Mouse (Mus musculus): Measurements from ENCODE around the gene Fscn3. TPM values are rescaled to one million over a fixed set of nuclear protein-coding genes. Genes with fewer than 3 reads are reported as not detected.
A peak's percentile ranks its signal among the peaks of the same experiment; 100 is the strongest.

Fscn3 gene
- polyA plus RNA-seq, 1 experiment from 2014 or later: not detected

- Histone ChIP-seq H3K4me3 (ENCODE audit: low read depth, low read length) (no peak overlapping the region), H3K27ac (replicated peaks; ENCODE audit: low read depth, low read length) (no peak overlapping the region), H3K9me3 (replicated peaks; ENCODE audit: control insufficient read depth, low read length) (no peaks in the 10 kb centered on the region), H3K4me2 (ENCODE audit: low read depth, low read length) (no peak overlapping the region), H3K4me1 (ENCODE audit: control insufficient read depth, insufficient read depth, low read length) (no peaks in the 10 kb centered on the region), H3K36me3 (replicated peaks; ENCODE audit: control insufficient read depth, insufficient read depth, low read depth, low read length) (no peaks in the 10 kb centered on the region; the same call in 1 of the 2 replicates), H3K9ac (replicated peaks; ENCODE audit: low read length) (no peak overlapping the region), H3K27me3 (ENCODE audit: control insufficient read depth, insufficient read depth, low read length) (no peaks in the 10 kb centered on the region)
- ATAC-seq (replicated peaks; ENCODE audit: insufficient number of reproducible peaks, low FRiP score, low TSS enrichment, low read depth): no peak
- DNase-seq (ENCODE audit: low spot score): no peak
- 90% methylated on average over 11 of the region's 11 CpGs for WGBS
Measured at GRCm38 (mm10) chr6:28429870-28430269, 2.3 kb downstream of the Fscn3 start.

GRCm38 (mm10) chr6:28430795-28431537 is 3.4 kb downstream of the Fscn3 start:
- Histone ChIP-seq H3K4me1 (ENCODE audit: control insufficient read depth, insufficient read depth, low read length) (no peaks in the 10 kb centered on the region), H3K4me2 (ENCODE audit: low read depth, low read length) (no peak overlapping the region), H3K36me3 (replicated peaks; ENCODE audit: control insufficient read depth, insufficient read depth, low read depth, low read length) (no peaks in the 10 kb centered on the region), H3K9me3 (replicated peaks; ENCODE audit: control insufficient read depth, low read length) (no peaks in the 10 kb centered on the region), H3K27ac (replicated peaks; ENCODE audit: low read depth, low read length) (no peak overlapping the region), H3K4me3 (ENCODE audit: low read depth, low read length) (no peak overlapping the region), H3K27me3 (ENCODE audit: control insufficient read depth, insufficient read depth, low read length) (no peaks in the 10 kb centered on the region), H3K9ac (replicated peaks; ENCODE audit: low read length) (no peak overlapping the region)
- WGBS: 81% methylated on average over 10 of the region's 10 CpGs
- ATAC-seq (replicated peaks; ENCODE audit: insufficient number of reproducible peaks, low FRiP score, low TSS enrichment, low read depth) (no peak), DNase-seq (ENCODE audit: low spot score) (no peak)

- H3K9ac ChIP-seq (replicated peaks; ENCODE audit: low read length): no peak overlapping the region
- H3K4me3 ChIP-seq (ENCODE audit: low read depth, low read length): no peak overlapping the region
- H3K36me3 ChIP-seq (replicated peaks; ENCODE audit: control insufficient read depth, insufficient read depth, low read depth, low read length): no peaks in the 10 kb centered on the region
- H3K4me2 ChIP-seq (ENCODE audit: low read depth, low read length): no peak overlapping the region
- H3K27ac ChIP-seq (replicated peaks; ENCODE audit: low read depth, low read length): no peak overlapping the region
- 71% methylated on average over 6 of the region's 6 CpGs for WGBS
- ATAC-seq (replicated peaks; ENCODE audit: insufficient number of reproducible peaks, low FRiP score, low TSS enrichment, low read depth): no peak
- DNase-seq (ENCODE audit: low spot score): no peak
- H3K4me1 ChIP-seq (ENCODE audit: control insufficient read depth, insufficient read depth, low read length): no peaks in the 10 kb centered on the region
- no peaks in the 10 kb centered on the region for H3K27me3 ChIP-seq (ENCODE audit: control insufficient read depth, insufficient read depth, low read length)
- H3K9me3 ChIP-seq (replicated peaks; ENCODE audit: control insufficient read depth, low read length): no peaks in the 10 kb centered on the region
Measured at GRCm38 (mm10) chr6:28431538-28431855, 3.9 kb downstream of the Fscn3 start.

- no peak overlapping the region for H3K9ac ChIP-seq (replicated peaks; ENCODE audit: low read length)
- no peaks in the 10 kb centered on the region for H3K4me1 ChIP-seq (ENCODE audit: control insufficient read depth, insufficient read depth, low read length)
- no peaks in the 10 kb centered on the region for H3K9me3 ChIP-seq (replicated peaks; ENCODE audit: control insufficient read depth, low read length)
- no peak overlapping the region for H3K4me3 ChIP-seq (ENCODE audit: low read depth, low read length)
- 84% methylated on average over 7 of the region's 7 CpGs for WGBS
- H3K27ac ChIP-seq (replicated peaks; ENCODE audit: low read depth, low read length): no peak overlapping the region
- H3K27me3 ChIP-seq (ENCODE audit: control insufficient read depth, insufficient read depth, low read length): peaks cover 18% of the 10 kb centered on the region
- no peak overlapping the region for H3K4me2 ChIP-seq (ENCODE audit: low read depth, low read length)
- no peak for ATAC-seq (replicated peaks; ENCODE audit: insufficient number of reproducible peaks, low FRiP score, low TSS enrichment, low read depth)
- H3K36me3 ChIP-seq (replicated peaks; ENCODE audit: control insufficient read depth, insufficient read depth, low read depth, low read length): no peaks in the 10 kb centered on the region
- DNase-seq (ENCODE audit: low spot score): no peak
Measured at GRCm38 (mm10) chr6:28447937-28448336, 20.3 kb downstream of the Fscn3 start.

GRCm38 (mm10) chr6:28449253-28449652 is 21.7 kb downstream of the Fscn3 start, which contains the start of gene Pax4:
Gene Pax4 (minus strand): TSS chr6:28449353.
- H3K36me3 ChIP-seq (replicated peaks; ENCODE audit: control insufficient read depth, insufficient read depth, low read depth, low read length): no peaks in the 10 kb centered on the region
- no peak within 1 kb of the TSS for H3K27ac ChIP-seq (replicated peaks; ENCODE audit: low read depth, low read length)
- WGBS: 74% methylated on average over 2 of the region's 2 CpGs
- H3K4me2 ChIP-seq (ENCODE audit: low read depth, low read length): no peak within 1 kb of the TSS
- no peak for ATAC-seq (replicated peaks; ENCODE audit: insufficient number of reproducible peaks, low FRiP score, low TSS enrichment, low read depth)
- H3K9me3 ChIP-seq (replicated peaks; ENCODE audit: control insufficient read depth, low read length): no peaks in the 10 kb centered on the region
- H3K4me3 ChIP-seq (ENCODE audit: low read depth, low read length): no peak within 1 kb of the TSS
- no peak for DNase-seq (ENCODE audit: low spot score)
- no peak within 1 kb of the TSS for H3K9ac ChIP-seq (replicated peaks; ENCODE audit: low read length)
- H3K4me1 ChIP-seq (ENCODE audit: control insufficient read depth, insufficient read depth, low read length): no peaks in the 10 kb centered on the region
- peaks cover 18% of the 10 kb centered on the region for H3K27me3 ChIP-seq (ENCODE audit: control insufficient read depth, insufficient read depth, low read length)

- 16% methylated on average over 5 of the region's 5 CpGs for WGBS
- no peak overlapping the region for H3K27ac ChIP-seq (replicated peaks; ENCODE audit: low read depth, low read length)
- no peaks in the 10 kb centered on the region for H3K9me3 ChIP-seq (replicated peaks; ENCODE audit: control insufficient read depth, low read length)
- no peak overlapping the region for H3K4me2 ChIP-seq (ENCODE audit: low read depth, low read length)
- H3K4me3 ChIP-seq (ENCODE audit: low read depth, low read length): no peak overlapping the region
- DNase-seq (ENCODE audit: low spot score) (peak; percentile 35), ATAC-seq (replicated peaks; ENCODE audit: insufficient number of reproducible peaks, low FRiP score, low TSS enrichment, low read depth) (no peak)
- no peaks in the 10 kb centered on the region for H3K36me3 ChIP-seq (replicated peaks; ENCODE audit: control insufficient read depth, insufficient read depth, low read depth, low read length)
- peaks cover 18% of the 10 kb centered on the region for H3K27me3 ChIP-seq (ENCODE audit: control insufficient read depth, insufficient read depth, low read length)
- no peak overlapping the region for H3K9ac ChIP-seq (replicated peaks; ENCODE audit: low read length)
- no peaks in the 10 kb centered on the region for H3K4me1 ChIP-seq (ENCODE audit: control insufficient read depth, insufficient read depth, low read length)
Measured at GRCm38 (mm10) chr6:28450481-28450880, 22.9 kb downstream of the Fscn3 start.

GRCm38 (mm10) chr6:28450977-28451376 is 23.4 kb downstream of the Fscn3 start:
- H3K36me3 ChIP-seq (replicated peaks; ENCODE audit: control insufficient read depth, insufficient read depth, low read depth, low read length): no peaks in the 10 kb centered on the region
- WGBS: under 1% methylated on average over 12 of the region's 12 CpGs
- no peak overlapping the region for H3K4me3 ChIP-seq (ENCODE audit: low read depth, low read length)
- H3K4me2 ChIP-seq (ENCODE audit: low read depth, low read length): no peak overlapping the region
- H3K27ac ChIP-seq (replicated peaks; ENCODE audit: low read depth, low read length): no peak overlapping the region
- ATAC-seq (replicated peaks; ENCODE audit: insufficient number of reproducible peaks, low FRiP score, low TSS enrichment, low read depth): no peak
- H3K4me1 ChIP-seq (ENCODE audit: control insufficient read depth, insufficient read depth, low read length): no peaks in the 10 kb centered on the region
- no peak overlapping the region for H3K9ac ChIP-seq (replicated peaks; ENCODE audit: low read length)
- H3K27me3 ChIP-seq (ENCODE audit: control insufficient read depth, insufficient read depth, low read length): peaks cover 18% of the 10 kb centered on the region
- no peaks in the 10 kb centered on the region for H3K9me3 ChIP-seq (replicated peaks; ENCODE audit: control insufficient read depth, low read length)
- DNase-seq (ENCODE audit: low spot score): no peak

- Histone ChIP-seq H3K36me3 (replicated peaks; ENCODE audit: control insufficient read depth, insufficient read depth, low read depth, low read length) (no peaks in the 10 kb centered on the region), H3K27me3 (ENCODE audit: control insufficient read depth, insufficient read depth, low read length) (no peaks in the 10 kb centered on the region), H3K9ac (replicated peaks; ENCODE audit: low read length) (no peak overlapping the region), H3K4me1 (ENCODE audit: control insufficient read depth, insufficient read depth, low read length) (no peaks in the 10 kb centered on the region), H3K4me3 (ENCODE audit: low read depth, low read length) (no peak overlapping the region), H3K27ac (replicated peaks; ENCODE audit: low read depth, low read length) (no peak overlapping the region), H3K4me2 (ENCODE audit: low read depth, low read length) (no peak overlapping the region), H3K9me3 (replicated peaks; ENCODE audit: control insufficient read depth, low read length) (no peaks in the 10 kb centered on the region)
- ATAC-seq (replicated peaks; ENCODE audit: insufficient number of reproducible peaks, low FRiP score, low TSS enrichment, low read depth) (no peak), DNase-seq (ENCODE audit: low spot score) (no peak)
Measured at GRCm38 (mm10) chr6:28459221-28459668, 31.7 kb downstream of the Fscn3 start.

Data from embryonic facial prominence, embryonic 11.5 days (tissue).